Mouse (Mus musculus): ENCODE results near the gene Mrpl39. TPM values are rescaled to one million over a fixed set of nuclear protein-coding genes. Genes with fewer than 3 reads are reported as not detected.

The Mrpl39 gene
- 43.6 and 45.0 TPM in 2 replicates for polyA plus RNA-seq (2016; fragmentation: Nextera tagmentation; extraction: Ambion mirVana)

GRCm38 (mm10) chr16:84735166-84736105, at the start of gene Mrpl39:
Gene Mrpl39 (minus strand): TSS chr16:84735742.
- H3K4me1 ChIP-seq: peaks cover 9% of the 10 kb centered on the region
- peak within 1 kb of the TSS; percentile 36; the same call in 1 of the 2 replicates for H3K27ac ChIP-seq
- peaks cover 14% of the 10 kb centered on the region; the same call in 1 of the 2 replicates for H3K36me3 ChIP-seq
- H3K4me3 ChIP-seq: peak within 1 kb of the TSS; percentile 79
- peak; percentile 97 for ATAC-seq (ENCODE audit: insufficient number of reproducible peaks, insufficient read depth, low FRiP score, low TSS enrichment)
- peak within 1 kb of the TSS; percentile 78 for H3K9ac ChIP-seq
- 1% methylated on average over 66 of the region's 66 CpGs for WGBS
- peak within 1 kb of the TSS; percentile 60 for H3K4me2 ChIP-seq (replicated peaks)
- H3K27me3 ChIP-seq: no peaks in the 10 kb centered on the region
- no peaks in the 10 kb centered on the region for H3K9me3 ChIP-seq

DNA sequence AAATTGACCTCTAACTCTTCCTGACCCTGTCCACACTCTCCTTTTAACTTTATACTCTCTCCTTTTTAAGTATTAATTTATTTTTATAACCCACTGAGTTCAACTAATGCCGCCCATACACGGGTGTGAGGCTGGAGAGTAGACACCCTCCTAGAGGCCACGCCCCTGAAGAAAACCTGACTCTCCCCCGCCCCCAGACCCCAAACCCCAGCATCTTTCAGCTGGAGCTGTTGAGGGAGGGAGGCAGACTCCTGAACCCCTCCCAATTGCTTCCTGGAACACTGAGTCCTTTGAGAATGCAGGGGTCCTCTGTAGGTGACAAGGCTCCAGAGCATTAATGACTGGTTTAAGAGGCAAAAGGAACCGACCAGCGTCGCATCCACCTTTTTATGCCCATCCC, 49.4 kb upstream of the Mrpl39 start:
- Histone ChIP-seq H3K9ac (no peak overlapping the region), H3K4me2 (replicated peaks) (no peak overlapping the region), H3K9me3 (no peaks in the 10 kb centered on the region), H3K4me3 (no peak overlapping the region), H3K27ac (no peak overlapping the region), H3K36me3 (no peaks in the 10 kb centered on the region), H3K4me1 (no peaks in the 10 kb centered on the region), H3K27me3 (no peaks in the 10 kb centered on the region)
- no peak for ATAC-seq (ENCODE audit: insufficient number of reproducible peaks, insufficient read depth, low FRiP score, low TSS enrichment)
- 15% methylated on average over 7 of the region's 7 CpGs for WGBS

GRCm38 (mm10) chr16:84783279-84783678, 47.7 kb upstream of the Mrpl39 start:
- H3K36me3 ChIP-seq: no peaks in the 10 kb centered on the region
- WGBS: 48% methylated on average over 2 of the region's 2 CpGs
- no peak for ATAC-seq (ENCODE audit: insufficient number of reproducible peaks, insufficient read depth, low FRiP score, low TSS enrichment)
- H3K9me3 ChIP-seq: 0 out of 2 replicates have a peak, but pooled peaks cover 2% of the 10 kb centered on the region
- H3K4me2 ChIP-seq (replicated peaks): no peak overlapping the region
- H3K4me3 ChIP-seq: no peak overlapping the region
- no peak overlapping the region for H3K9ac ChIP-seq
- H3K4me1 ChIP-seq: no peaks in the 10 kb centered on the region
- H3K27me3 ChIP-seq: no peaks in the 10 kb centered on the region
- H3K27ac ChIP-seq: no peak overlapping the region

GRCm38 (mm10) chr16:84779718-84780117, 44.2 kb upstream of the Mrpl39 start:
- ATAC-seq (ENCODE audit: insufficient number of reproducible peaks, insufficient read depth, low FRiP score, low TSS enrichment): no peak
- Histone ChIP-seq H3K4me1 (no peaks in the 10 kb centered on the region), H3K27ac (no peak overlapping the region), H3K4me2 (replicated peaks) (no peak overlapping the region), H3K9me3 (0 out of 2 replicates have a peak, but pooled peaks cover 2% of the 10 kb centered on the region), H3K9ac (no peak overlapping the region), H3K36me3 (no peaks in the 10 kb centered on the region), H3K27me3 (peaks cover 8% of the 10 kb centered on the region), H3K4me3 (no peak overlapping the region)
- WGBS: 85% methylated on average over 5 of the region's 5 CpGs

GRCm38 (mm10) chr16:84778861-84779630, 43.5 kb upstream of the Mrpl39 start:
- ATAC-seq (ENCODE audit: insufficient number of reproducible peaks, insufficient read depth, low FRiP score, low TSS enrichment): no peak
- no peak overlapping the region for H3K4me3 ChIP-seq
- H3K36me3 ChIP-seq: no peaks in the 10 kb centered on the region
- H3K4me1 ChIP-seq: no peaks in the 10 kb centered on the region
- 80% methylated on average over 6 of the region's 6 CpGs for WGBS
- H3K4me2 ChIP-seq (replicated peaks): no peak overlapping the region
- H3K27me3 ChIP-seq: peaks cover 8% of the 10 kb centered on the region
- no peak overlapping the region for H3K9ac ChIP-seq
- H3K27ac ChIP-seq: no peak overlapping the region
- 0 out of 2 replicates have a peak, but pooled peaks cover 2% of the 10 kb centered on the region for H3K9me3 ChIP-seq

DNA sequence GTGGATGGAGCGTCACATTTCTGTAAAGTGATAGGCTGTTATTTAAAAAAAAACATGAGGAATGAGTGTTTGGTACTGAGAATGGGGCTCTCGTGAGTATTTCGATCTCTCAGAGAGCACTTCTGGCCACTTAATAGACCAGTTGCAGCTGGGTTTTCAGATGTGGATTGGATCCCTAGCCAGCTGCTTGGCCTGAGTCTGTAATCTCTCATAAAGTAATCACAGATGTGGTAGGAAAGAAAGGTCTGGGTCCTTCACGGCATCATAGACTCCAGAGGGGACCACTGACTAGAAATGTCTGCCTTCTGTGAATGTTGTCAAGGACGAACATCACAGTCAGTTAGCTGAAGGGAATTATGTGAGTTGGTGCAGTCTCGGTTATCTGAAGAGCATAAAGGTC, 42.9 kb upstream of the Mrpl39 start:
- Histone ChIP-seq H3K27ac (no peak overlapping the region), H3K4me1 (no peaks in the 10 kb centered on the region), H3K9ac (no peak overlapping the region), H3K36me3 (no peaks in the 10 kb centered on the region), H3K9me3 (0 out of 2 replicates have a peak, but pooled peaks cover 2% of the 10 kb centered on the region), H3K4me3 (no peak overlapping the region), H3K27me3 (peaks cover 8% of the 10 kb centered on the region), H3K4me2 (replicated peaks) (no peak overlapping the region)
- WGBS: 65% methylated on average over 6 of the region's 6 CpGs
- ATAC-seq (ENCODE audit: insufficient number of reproducible peaks, insufficient read depth, low FRiP score, low TSS enrichment): no peak

GRCm38 (mm10) chr16:84776089-84776784, 40.7 kb upstream of the Mrpl39 start:
- no peak for ATAC-seq (ENCODE audit: insufficient number of reproducible peaks, insufficient read depth, low FRiP score, low TSS enrichment)
- peaks cover 8% of the 10 kb centered on the region for H3K27me3 ChIP-seq
- H3K4me3 ChIP-seq: no peak overlapping the region
- WGBS: 60% methylated on average over 7 of the region's 7 CpGs
- H3K27ac ChIP-seq: no peak overlapping the region
- no peak overlapping the region for H3K4me2 ChIP-seq (replicated peaks)
- no peak overlapping the region for H3K9ac ChIP-seq
- H3K9me3 ChIP-seq: 0 out of 2 replicates have a peak, but pooled peaks cover 2% of the 10 kb centered on the region
- H3K4me1 ChIP-seq: no peaks in the 10 kb centered on the region
- H3K36me3 ChIP-seq: no peaks in the 10 kb centered on the region

- peak overlapping the region; percentile 69 for H3K4me3 ChIP-seq
- no peak overlapping the region for H3K27ac ChIP-seq
- ATAC-seq (ENCODE audit: insufficient number of reproducible peaks, insufficient read depth, low FRiP score, low TSS enrichment): no peak
- H3K36me3 ChIP-seq: no peaks in the 10 kb centered on the region
- H3K4me1 ChIP-seq: no peaks in the 10 kb centered on the region
- H3K27me3 ChIP-seq: peaks cover 8% of the 10 kb centered on the region
- H3K9ac ChIP-seq: no peak overlapping the region
- H3K9me3 ChIP-seq: 0 out of 2 replicates have a peak, but pooled peaks cover 2% of the 10 kb centered on the region
- H3K4me2 ChIP-seq (replicated peaks): peak overlapping the region; percentile 97
- 28% methylated on average over 11 of the region's 11 CpGs for WGBS
These were observed 39.8 kb upstream of the Mrpl39 start for GRCm38 (mm10) chr16:84775356-84775755.

- H3K4me2 ChIP-seq (replicated peaks): peak overlapping the region; percentile 97
- under 1% methylated on average over 23 of the region's 23 CpGs for WGBS
- H3K4me3 ChIP-seq: peak overlapping the region; percentile 69
- H3K27ac ChIP-seq: peak overlapping the region; percentile 43; the same call in 1 of the 2 replicates
- H3K9ac ChIP-seq: peak overlapping the region; percentile 43
- no peak for ATAC-seq (ENCODE audit: insufficient number of reproducible peaks, insufficient read depth, low FRiP score, low TSS enrichment)
- H3K9me3 ChIP-seq: 0 out of 2 replicates have a peak, but pooled peaks cover 2% of the 10 kb centered on the region
- H3K27me3 ChIP-seq: peaks cover 8% of the 10 kb centered on the region
- no peaks in the 10 kb centered on the region for H3K4me1 ChIP-seq
- H3K36me3 ChIP-seq: no peaks in the 10 kb centered on the region
These were observed 39.3 kb upstream of the Mrpl39 start for GRCm38 (mm10) chr16:84774761-84775231.

DNA sequence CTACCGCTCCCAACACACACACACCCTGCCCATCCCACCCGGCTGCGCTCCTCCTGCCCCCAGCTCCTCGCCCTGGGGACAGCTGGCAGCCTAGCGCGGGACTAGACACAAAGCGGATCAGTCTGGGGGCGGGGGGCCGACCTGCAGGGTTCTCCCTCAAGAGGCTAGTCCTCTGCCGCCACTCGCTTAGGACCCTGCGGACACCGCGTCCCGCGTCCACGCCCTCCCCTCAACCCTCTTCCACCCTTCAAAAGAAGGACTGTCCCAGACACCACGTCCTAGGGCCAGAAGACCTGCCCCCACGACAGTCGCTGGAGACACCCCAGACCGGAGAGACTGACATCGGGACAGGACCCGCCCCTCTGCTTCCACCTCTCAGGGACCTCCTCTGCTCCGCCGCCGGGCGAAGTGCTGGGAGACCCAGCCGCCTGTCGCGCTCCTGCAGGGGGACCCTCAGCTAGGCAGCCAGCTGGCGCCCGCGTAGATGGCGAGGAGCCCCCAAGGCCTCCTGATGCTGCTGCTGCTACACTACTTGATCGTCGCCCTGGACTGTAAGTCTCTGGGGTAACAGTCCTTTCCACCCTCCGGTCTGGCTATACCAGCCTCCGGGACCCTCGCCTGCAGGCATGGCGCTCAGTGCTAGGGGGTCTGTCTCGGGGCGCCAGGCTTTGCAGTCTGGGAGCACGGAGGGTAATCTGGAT, 38.6 kb upstream of the Mrpl39 start, which contains the start of gene Jam2:
Gene Jam2, plus strand, starts transcription at position 121 of the 701 bp plus-strand sequence.
- H3K27ac ChIP-seq: peak within 1 kb of the TSS; percentile 43; the same call in 1 of the 2 replicates
- H3K4me1 ChIP-seq: no peaks in the 10 kb centered on the region
- H3K9me3 ChIP-seq: no peaks in the 10 kb centered on the region
- H3K9ac ChIP-seq: peak within 1 kb of the TSS; percentile 43
- H3K27me3 ChIP-seq: peaks cover 8% of the 10 kb centered on the region
- peak within 1 kb of the TSS; percentile 97 for H3K4me2 ChIP-seq (replicated peaks)
- ATAC-seq (ENCODE audit: insufficient number of reproducible peaks, insufficient read depth, low FRiP score, low TSS enrichment): peak; percentile 86
- no peaks in the 10 kb centered on the region for H3K36me3 ChIP-seq
- peak within 1 kb of the TSS; percentile 69 for H3K4me3 ChIP-seq
- 1% methylated on average over 43 of the region's 43 CpGs for WGBS

Data from embryonic facial prominence, embryonic 12.5 days (tissue).